Mouse (Mus musculus) testis, adult 2 months (tissue): ENCODE measurements around the gene Tesk2.

Source experiments
- CTCF ChIP-seq: fragments of 200-500 bp; IDR thresholded peaks from 2 replicates; pipeline ENCODE4 v1.5.1; 2012; ENCODE audit warnings: low read depth, mild to moderate bottlenecking, inconsistent platforms, low read length, moderate library complexity; ENCODE audit not compliant: control insufficient read depth, insufficient read depth, insufficient replicate concordance
- POLR2A ChIP-seq: fragments of 200-500 bp; IDR thresholded peaks from 2 replicates; pipeline ENCODE4 v1.6.1; 2012; ENCODE audit warnings: low read depth, mild to moderate bottlenecking, inconsistent platforms, low read length, moderate library complexity; ENCODE audit not compliant: control insufficient read depth

GRCm38 (mm10) chr4:116782171-116782570, 61.4 kb downstream of the Tesk2 start:
- no peak for TF ChIP-seq POLR2A
- no peak for TF ChIP-seq CTCF
